Mouse (Mus musculus) CD8-positive naive resting alpha-beta T cell, adult 2 months (primary cell): ENCODE results near the gene Plppr5.

Experiments
- DNase-seq, 2 experiments: peaks; one replicate each; pipeline ENCODE4 v3.0.0; 2022; ENCODE audit warnings: low read depth in 2 of 2, low spot score in 2 of 2

The Plppr5 gene

GRCm38 (mm10) chr3:117574529-117575252 lies at the start of gene Plppr5:
TSS of gene Plppr5 (plus strand) at chr3:117574836.
- DNase-seq, result no peak

- DNase-seq, result no peak
These were observed 24.7 kb upstream of the Plppr5 start for GRCm38 (mm10) chr3:117549899-117550298.

DNA sequence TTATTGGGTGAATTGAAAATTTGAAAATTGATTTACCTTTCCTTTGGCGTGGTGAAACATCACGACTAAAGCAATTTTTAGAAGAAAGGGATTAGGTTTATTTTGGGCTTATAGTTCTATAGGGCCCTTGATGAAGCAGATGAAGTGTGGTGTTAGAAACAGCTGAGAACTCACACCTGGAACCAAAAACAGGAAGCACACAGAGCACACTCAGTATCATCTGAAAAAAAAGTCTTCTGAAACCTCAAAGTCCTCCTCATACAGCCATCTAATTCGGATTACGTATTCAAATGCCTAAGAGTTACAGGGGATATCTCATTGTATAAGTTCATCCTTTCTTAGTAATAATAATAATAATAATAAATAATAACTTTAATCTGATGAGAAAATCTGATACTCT lies 24.1 kb upstream of the Plppr5 start:
- DNase-seq, result no peak

GRCm38 (mm10) chr3:117556972-117557371 lies 17.7 kb upstream of the Plppr5 start:
- DNase-seq, result no peak

DNA sequence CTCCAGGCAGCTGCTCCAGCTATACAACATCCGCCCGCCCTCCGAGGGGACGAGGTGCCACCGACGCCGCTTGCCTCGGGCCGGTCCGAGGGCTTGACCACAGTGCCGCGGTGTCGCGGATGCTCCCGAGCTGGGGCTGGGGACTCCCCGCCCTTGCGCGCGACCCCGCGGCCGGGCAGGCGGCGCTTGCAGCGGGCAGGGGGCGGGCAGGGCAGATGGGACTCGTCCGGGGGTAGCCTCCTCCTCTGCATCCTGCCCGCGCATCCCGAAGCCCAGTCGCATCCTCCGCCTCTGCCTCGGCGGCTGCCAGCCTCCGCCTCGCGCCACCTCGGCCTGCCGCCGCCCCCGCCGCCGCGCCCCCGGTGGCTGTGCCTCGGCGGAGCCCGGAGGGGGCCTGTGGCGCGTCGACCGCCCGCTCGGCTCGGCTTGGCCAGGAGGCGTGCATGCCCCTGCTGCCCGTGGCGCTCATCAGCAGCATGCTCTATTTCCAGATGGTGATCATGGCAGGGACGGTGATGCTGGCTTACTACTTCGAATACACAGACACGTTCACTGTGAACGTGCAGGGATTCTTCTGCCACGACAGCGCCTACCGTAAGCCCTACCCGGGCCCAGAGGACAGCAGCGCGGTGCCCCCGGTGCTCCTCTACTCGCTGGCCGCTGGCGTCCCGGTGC lies 754 bp downstream of the Plppr5 start:
- DNase-seq, result no peak

GRCm38 (mm10) chr3:117575928-117576254 lies 1.3 kb downstream of the Plppr5 start:
- DNase-seq, result no peak

DNA sequence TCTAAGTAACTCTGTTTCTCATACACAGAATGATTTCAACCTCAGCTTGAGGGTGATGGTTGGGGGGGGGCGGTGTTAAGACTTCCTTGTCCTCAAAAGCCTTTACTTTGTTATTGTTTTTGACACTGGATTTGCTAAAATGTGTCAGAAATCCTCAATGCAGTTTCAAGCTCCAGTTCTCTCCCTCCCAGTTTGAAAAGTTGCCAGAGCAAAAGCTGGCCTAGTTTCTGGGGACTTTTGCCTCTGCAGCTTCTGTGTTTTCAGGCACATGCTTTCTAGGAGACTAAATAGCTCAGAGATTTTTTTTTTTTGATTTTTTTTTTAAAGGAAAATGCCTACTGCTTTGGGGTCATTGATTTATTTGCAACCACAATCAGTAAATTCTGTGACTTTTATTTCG lies 2.7 kb downstream of the Plppr5 start:
- no peak for DNase-seq

GRCm38 (mm10) chr3:117582628-117583027 lies 8.0 kb downstream of the Plppr5 start:
- no peak for DNase-seq

DNA sequence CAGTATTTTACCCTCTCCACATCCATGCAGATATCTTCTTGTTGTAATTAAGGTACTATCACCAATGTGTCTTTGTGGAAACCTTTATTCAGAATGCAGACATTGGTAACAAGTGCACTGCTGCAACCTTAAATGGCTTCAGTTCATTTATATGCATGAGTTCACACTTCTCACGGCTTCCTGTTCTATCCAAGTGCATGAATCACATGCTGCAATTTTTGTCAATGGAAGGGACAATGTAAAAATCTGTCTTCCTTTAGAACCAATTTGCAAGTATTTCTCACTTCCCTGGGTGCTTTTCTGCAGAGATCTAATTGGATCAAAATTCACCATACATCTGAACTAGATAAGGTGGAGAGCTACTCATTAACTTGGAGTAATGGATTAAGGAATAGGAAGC lies 27.8 kb downstream of the Plppr5 start:
- no peak for DNase-seq

DNA sequence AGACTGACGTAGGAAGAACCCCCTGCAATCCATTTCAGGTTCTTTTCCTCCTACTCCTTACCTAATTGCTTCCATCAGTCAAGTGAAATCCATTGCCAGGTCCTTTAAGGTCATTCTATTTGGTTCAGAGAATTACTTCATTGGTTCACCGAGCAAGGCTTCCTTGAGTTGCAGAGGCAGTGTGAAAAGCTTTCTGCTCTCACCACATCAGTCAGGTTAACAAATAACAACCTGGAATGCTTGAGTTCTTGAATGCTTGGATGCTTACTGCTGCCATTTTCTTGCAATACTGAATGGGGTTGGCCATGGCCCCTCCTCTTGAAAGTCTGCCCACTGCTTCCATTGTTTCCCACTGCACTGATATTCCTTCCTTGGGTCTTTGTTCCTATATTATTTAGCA lies 28.8 kb downstream of the Plppr5 start:
- DNase-seq, result no peak

DNA sequence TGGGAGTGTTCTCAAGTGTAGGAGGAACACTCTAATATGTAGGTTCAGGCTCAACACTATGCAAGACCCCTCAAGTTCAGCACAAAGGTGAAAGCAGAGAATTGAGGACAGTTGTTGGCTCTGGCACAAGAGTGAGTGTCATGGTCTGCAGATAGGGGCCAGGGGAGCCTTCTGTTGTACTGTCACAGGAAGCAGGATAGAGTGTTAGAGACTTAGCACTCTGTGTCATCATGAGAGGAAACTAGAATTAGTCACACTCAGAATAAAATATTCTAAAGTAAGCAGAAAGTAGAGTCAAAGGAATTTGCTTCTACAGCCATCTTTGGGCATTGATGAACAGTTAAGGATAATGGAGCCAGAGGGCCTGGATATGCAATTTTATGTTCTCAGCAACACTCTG lies 31.7 kb downstream of the Plppr5 start:
- DNase-seq, result no peak

DNA sequence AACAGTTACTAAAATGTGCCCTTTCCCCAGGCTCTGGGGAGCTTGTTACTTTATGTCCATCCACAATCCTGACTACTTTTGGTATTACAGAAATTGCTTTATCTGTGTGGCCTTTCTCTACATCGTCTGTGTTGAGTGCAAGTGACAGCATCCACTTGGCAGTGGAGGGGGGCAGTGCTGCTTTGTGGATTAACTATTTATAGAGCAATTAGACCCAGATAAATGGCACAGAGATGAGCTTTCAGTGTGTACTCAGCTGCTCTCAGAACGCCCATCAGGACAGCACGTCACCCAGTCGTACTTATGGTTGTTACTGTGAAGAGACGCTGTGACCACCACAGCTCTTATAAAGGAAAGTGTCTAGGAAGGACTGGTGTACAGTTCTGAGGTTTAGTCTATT lies 36.8 kb downstream of the Plppr5 start:
- DNase-seq, result no peak

- DNase-seq, result no peak
These were observed 40.2 kb downstream of the Plppr5 start for GRCm38 (mm10) chr3:117614856-117615255.

DNA sequence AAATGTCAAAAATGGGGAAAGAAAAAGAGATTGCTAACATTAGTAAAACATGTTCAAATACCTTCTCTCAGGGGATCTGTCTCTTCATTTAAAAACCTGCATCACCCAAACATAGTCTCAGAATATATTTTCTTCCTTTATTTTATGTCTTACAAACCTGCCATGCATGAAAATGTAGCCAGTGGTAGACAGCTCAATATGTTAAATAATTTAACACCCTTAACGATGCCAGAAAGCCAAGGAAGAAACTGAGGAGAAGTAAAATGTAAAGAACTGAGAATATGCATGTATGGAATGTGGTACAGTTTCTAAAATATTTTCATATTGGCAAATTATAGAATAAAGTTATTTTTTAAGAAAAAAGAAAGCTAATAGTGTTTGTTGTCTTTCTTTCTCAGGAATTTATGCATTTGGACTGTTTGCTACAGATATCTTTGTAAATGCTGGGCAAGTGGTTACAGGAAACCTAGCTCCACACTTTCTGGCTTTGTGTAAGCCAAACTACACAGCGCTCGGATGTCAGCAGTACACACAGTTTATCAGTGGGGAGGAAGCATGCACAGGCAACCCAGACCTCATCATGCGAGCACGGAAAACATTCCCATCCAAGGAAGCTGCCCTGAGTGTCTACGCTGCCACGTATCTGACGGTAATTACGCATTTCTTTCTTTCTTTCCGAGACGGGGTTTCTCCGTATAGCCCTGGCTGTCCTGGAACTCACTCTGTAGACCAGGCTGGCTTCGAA lies 50.8 kb downstream of the Plppr5 start:
- no peak for DNase-seq

GRCm38 (mm10) chr3:117628799-117629198 lies 54.2 kb downstream of the Plppr5 start:
- no peak for DNase-seq

DNA sequence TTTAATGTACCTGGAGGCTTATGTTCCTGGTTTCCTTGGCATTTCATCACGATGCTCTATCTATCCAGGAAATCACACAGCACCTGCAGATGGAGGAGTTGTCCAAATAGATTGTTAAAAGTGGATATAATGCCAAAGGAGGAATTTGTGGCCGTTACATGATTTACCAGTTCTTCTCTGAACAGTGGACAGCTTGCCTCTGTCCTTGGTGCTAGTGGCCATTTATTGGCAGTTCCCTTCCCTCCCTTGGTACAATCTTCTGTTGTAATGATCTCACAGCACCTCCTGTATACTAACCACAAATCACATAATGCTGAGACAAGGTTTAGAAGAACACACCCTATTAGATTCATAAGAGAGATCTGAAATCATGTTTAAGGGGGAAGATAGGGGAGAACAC lies 55.7 kb downstream of the Plppr5 start:
- no peak for DNase-seq

DNA sequence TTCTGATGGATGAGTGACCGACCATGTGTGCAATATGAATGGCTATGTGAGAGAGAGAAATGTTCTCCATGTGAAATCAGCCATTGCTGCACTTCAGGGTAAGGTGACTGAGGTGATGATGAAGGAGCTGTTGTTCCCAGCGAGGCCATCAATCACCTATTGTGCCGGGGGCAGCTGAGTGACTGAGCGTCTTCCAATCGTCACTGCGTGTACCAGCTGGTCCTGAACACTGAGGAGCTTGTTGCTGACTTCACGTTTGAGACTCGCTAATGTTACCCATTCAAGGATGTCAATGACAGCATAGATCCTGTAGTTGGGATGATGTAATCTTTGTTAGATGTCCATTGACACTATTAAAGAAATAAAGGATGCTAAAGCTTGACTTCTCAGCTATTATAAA lies 74.0 kb downstream of the Plppr5 start:
- DNase-seq, result no peak

DNA sequence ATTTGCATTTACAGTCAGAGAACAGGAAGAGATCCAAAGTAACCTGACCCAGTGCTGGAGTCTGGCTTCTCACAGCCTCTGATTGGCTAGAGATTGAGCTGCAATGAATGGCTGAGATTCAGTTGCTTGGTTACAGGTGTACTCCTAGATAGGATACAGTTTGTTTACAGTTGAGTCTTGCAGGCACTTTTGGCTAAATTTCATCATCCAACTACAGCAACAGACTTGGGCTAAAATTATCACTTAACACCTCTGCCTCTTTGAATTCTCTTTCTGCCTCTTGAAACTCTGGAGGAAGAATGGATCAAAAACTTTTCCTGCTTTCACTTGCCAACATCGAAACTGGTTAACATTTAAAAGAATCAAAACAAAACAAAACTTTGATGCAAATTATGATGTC lies 89.7 kb downstream of the Plppr5 start:
- DNase-seq, result no peak

DNA sequence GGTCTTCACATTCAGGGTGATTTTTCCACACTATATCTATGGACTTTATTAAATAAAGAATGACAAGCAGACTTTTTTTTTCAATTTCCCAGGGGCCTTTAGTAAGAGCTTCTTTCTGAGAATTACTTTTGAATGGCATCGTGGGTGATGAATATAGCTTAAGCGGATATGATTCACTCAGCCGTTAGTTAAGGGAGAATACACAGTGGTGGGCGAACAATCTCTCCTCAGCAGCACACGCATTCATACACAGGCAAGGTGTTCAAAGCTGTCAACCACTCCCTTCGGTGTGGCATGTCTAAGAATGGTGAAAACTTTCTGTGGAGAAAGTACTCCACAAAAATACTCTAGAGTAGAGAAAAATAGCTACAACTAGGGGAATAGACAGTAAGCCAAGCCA lies 104.6 kb downstream of the Plppr5 start:
- DNase-seq, result no peak

DNA sequence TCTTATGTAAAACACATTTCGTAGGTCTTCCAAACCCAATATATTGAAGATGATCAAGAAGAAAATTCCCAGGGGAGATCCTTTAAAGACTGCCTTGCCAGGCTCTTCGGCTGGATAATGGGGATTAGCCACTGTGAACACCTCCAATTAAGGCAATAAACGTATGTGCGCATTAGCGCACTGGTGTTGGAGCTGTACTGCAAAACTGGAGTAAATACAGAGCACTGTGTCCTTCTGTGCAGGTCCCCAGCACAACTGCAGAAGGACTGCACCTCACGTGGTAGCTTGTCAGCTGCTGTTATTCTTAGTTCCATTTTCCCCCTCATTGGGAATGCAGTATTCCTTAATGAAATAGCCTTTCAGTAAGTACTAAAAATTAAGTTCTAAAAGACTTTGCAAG lies 110.0 kb downstream of the Plppr5 start:
- no peak for DNase-seq

- DNase-seq, result no peak
These were observed 111.4 kb downstream of the Plppr5 start for GRCm38 (mm10) chr3:117686036-117686435.

- DNase-seq, result no peak
These were observed 112.0 kb downstream of the Plppr5 start for GRCm38 (mm10) chr3:117686648-117687047.
